Mouse (Mus musculus): Measurements from ENCODE around the gene Lrrc8c.

Lrrc8c gene

GRCm38 (mm10) chr5:105638916-105639315 lies 119.7 kb downstream of the Lrrc8c start:
- no peak for DNase-seq (ENCODE audit: low spot score)

GRCm38 (mm10) chr5:105639363-105639762 lies 120.2 kb downstream of the Lrrc8c start:
- no peak for DNase-seq (ENCODE audit: low spot score)

GRCm38 (mm10) chr5:105642517-105642916 lies 123.3 kb downstream of the Lrrc8c start:
- no peak for DNase-seq (ENCODE audit: low spot score)

- no peak for DNase-seq (ENCODE audit: low spot score)
Measured at GRCm38 (mm10) chr5:105643276-105643675, 124.1 kb downstream of the Lrrc8c start.

GRCm38 (mm10) chr5:105644195-105644594 lies 125.0 kb downstream of the Lrrc8c start:
- no peak for DNase-seq (ENCODE audit: low spot score)

- DNase-seq (ENCODE audit: low spot score), result no peak
Measured at GRCm38 (mm10) chr5:105647094-105647493, 127.9 kb downstream of the Lrrc8c start.

GRCm38 (mm10) chr5:105648648-105649287 lies 129.6 kb downstream of the Lrrc8c start:
- no peak for DNase-seq (ENCODE audit: low spot score)

- DNase-seq (ENCODE audit: low spot score), result no peak
Measured at GRCm38 (mm10) chr5:105649514-105650001, 130.4 kb downstream of the Lrrc8c start.

- DNase-seq (ENCODE audit: low spot score), result no peak
Measured at GRCm38 (mm10) chr5:105650728-105651479, 131.7 kb downstream of the Lrrc8c start.

- no peak for DNase-seq (ENCODE audit: low spot score)
Measured at GRCm38 (mm10) chr5:105651561-105651991, 132.4 kb downstream of the Lrrc8c start.

GRCm38 (mm10) chr5:105654237-105655063 lies 135.3 kb downstream of the Lrrc8c start:
- peak; percentile 56 for DNase-seq (ENCODE audit: low spot score)

GRCm38 (mm10) chr5:105655100-105655734 lies 136.0 kb downstream of the Lrrc8c start:
- DNase-seq (ENCODE audit: low spot score), result no peak

GRCm38 (mm10) chr5:105661894-105662293 lies 142.7 kb downstream of the Lrrc8c start:
- DNase-seq (ENCODE audit: low spot score), result no peak

Measured in ovary, postnatal 10 days (tissue).